Mouse (Mus musculus): ENCODE results near the gene Rap1b. TPM values are rescaled to one million over a fixed set of nuclear protein-coding genes. Genes with fewer than 3 reads are reported as not detected.

Rap1b gene
- polyA plus RNA-seq, 1 experiment: 48.8 TPM

DNA sequence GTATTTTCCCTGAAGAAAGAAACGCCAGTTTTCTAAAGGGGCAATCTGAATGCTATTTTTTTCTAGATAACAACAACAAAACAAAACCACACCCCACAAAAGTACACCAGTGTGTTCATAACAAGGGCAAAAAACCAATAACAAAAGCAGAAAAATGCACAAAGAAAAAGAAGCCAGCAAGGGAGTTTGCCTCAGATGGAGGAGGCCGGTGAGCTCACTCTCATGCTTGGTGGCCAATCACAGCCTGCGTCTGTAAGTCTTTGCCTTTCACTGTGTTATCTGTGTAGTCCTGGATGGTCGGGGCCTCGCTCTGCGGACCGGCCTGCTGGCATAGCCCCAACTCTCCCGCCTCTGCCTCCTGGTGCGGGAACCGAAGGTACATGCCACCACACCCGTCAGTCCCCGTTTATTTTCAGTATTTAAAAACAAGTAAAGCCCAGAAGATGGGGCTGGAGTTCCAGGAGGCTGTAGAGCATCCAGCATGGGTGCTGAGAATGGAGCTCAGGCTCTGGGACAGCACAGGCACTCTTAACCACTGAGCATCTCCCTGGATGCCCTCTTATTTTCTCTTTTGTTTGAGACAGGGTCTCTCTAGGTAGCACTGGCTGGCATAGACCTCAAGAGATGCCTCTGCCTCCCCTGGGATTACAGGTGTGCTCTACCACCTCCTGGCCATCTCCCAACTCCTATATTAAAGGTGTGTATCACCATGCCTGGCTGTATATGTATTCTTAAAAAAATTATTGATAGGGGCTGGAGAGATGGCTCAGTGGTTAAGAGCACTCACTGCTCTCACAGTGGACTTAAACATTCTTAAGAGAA lies 69.3 kb downstream of the Rap1b start:
- TF ChIP-seq POLR2A (IDR thresholded peaks at IDR 0.05; ENCODE audit: borderline replicate concordance, insufficient read depth, low read length) (no peak), CTCF (IDR thresholded peaks at IDR 0.05; ENCODE audit: borderline replicate concordance, insufficient read depth, low read depth, low read length) (no peak)
- WGBS: 74% methylated on average over 12 of the region's 12 CpGs
- no peak for DNase-seq
- Histone ChIP-seq H3K27ac (ENCODE audit: insufficient read depth, low read length) (no peak overlapping the region), H3K4me1 (ENCODE audit: control insufficient read depth, insufficient read depth, low read length) (no peaks in the 10 kb centered on the region), H3K4me3 (replicated peaks; ENCODE audit: insufficient read depth, low read depth, low read length) (no peak overlapping the region), H3K27me3 (ENCODE audit: control insufficient read depth, insufficient read depth, low read length) (no peaks in the 10 kb centered on the region)

DNA sequence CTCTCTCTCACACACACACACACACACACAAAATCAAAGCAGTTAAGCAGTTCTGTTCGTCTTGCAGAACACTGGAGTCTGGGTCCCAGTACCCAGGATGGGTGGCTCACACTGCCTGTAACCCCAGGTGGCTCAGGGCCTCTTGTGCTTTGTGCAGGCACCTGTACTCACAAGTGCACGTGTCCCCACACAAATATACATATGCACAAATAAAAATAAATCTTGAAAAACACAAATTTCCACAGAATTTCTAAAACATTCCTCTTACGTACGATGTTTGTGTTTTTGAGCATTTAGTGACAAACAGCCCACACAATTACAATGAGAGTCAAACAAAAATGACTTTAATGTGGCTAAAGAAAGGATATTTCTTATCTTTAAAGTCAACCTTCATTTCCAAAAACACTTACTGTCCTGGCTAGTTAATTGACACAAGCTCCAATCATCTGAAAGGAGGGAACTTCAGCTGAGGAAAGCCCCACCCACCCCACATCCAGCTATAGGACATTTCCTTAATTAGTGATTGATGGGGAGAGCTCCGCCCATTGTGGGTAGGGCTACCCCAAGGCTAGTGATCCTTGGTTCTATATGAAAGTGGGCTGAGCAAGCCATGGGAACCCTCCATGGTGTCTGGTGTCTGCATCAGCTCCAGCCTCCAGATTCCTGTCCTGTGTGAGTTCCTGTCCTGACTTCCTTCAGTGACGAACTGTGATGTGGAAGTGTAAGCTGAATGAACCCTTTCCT lies 70.3 kb downstream of the Rap1b start:
- Histone ChIP-seq H3K27ac (ENCODE audit: insufficient read depth, low read length) (no peak overlapping the region), H3K4me3 (replicated peaks; ENCODE audit: insufficient read depth, low read depth, low read length) (no peak overlapping the region), H3K4me1 (ENCODE audit: control insufficient read depth, insufficient read depth, low read length) (no peaks in the 10 kb centered on the region), H3K27me3 (ENCODE audit: control insufficient read depth, insufficient read depth, low read length) (no peaks in the 10 kb centered on the region)
- DNase-seq: no peak
- WGBS: 93% methylated on average over 6 of the region's 6 CpGs
- TF ChIP-seq POLR2A (IDR thresholded peaks at IDR 0.05; ENCODE audit: borderline replicate concordance, insufficient read depth, low read length) (no peak), CTCF (IDR thresholded peaks at IDR 0.05; ENCODE audit: borderline replicate concordance, insufficient read depth, low read depth, low read length) (no peak)

DNA sequence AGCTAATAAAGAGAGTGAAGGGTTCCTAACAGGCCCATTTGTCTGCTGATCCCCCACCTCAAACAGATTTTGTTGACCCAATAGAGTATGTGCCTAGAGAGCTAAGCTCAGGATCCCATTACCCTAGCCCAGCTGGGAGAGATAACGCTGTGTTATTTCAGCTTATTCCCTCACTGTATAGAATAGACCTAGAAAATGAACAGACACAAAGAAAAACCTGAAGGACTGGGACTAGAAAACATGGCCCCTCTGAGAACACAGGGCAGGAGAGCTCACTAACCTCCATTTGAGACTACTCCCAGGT lies 71.1 kb downstream of the Rap1b start:
- WGBS: 97% methylated on average over 1 of the region's 1 CpGs
- Histone ChIP-seq H3K4me3 (replicated peaks; ENCODE audit: insufficient read depth, low read depth, low read length) (no peak overlapping the region), H3K27ac (ENCODE audit: insufficient read depth, low read length) (no peak overlapping the region), H3K27me3 (ENCODE audit: control insufficient read depth, insufficient read depth, low read length) (no peaks in the 10 kb centered on the region), H3K4me1 (ENCODE audit: control insufficient read depth, insufficient read depth, low read length) (no peaks in the 10 kb centered on the region)
- TF ChIP-seq POLR2A (IDR thresholded peaks at IDR 0.05; ENCODE audit: borderline replicate concordance, insufficient read depth, low read length): no peak
- TF ChIP-seq CTCF (IDR thresholded peaks at IDR 0.05; ENCODE audit: borderline replicate concordance, insufficient read depth, low read depth, low read length): no peak
- DNase-seq: no peak

DNA sequence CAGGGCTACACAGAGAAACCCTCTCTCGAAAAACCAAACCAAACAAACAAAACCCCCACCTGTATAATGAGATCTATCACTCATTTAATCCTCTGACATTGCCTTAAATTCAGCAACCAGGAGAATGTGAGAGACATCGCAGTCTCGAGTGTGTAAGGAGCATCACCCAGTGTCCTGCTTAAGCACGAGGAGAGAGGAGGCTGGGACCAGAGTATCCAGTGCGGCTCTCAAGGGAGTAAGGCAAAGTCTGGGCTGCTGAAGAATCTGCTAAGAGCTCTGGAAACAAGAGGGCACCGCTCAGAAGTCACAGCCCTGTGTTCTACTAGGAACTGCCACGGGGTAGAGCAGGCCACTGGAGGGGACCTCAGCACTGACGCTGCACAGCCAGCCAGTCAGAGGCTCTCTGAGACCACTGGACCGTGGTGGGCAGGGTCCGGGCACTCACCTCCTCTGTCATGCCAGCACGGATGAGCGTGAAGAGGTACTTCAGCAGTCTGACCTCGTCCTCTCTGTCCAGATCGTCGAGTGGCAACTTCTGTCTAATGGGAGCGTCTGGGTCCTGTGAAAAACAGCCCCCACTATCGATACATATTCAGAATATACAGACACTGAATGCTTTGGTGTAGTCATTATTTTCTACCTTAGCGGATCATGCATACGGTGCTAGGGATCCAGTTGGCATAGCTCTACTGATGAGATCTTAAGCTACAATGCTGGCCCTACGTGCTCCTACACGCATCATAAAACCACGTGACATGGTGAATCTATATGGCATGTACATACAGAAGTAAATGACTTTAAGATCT lies 71.6 kb downstream of the Rap1b start:
- no peak for DNase-seq
- Histone ChIP-seq H3K4me1 (ENCODE audit: control insufficient read depth, insufficient read depth, low read length) (no peaks in the 10 kb centered on the region), H3K27me3 (ENCODE audit: control insufficient read depth, insufficient read depth, low read length) (no peaks in the 10 kb centered on the region), H3K4me3 (replicated peaks; ENCODE audit: insufficient read depth, low read depth, low read length) (no peak overlapping the region), H3K27ac (ENCODE audit: insufficient read depth, low read length) (no peak overlapping the region)
- TF ChIP-seq POLR2A (IDR thresholded peaks at IDR 0.05; ENCODE audit: borderline replicate concordance, insufficient read depth, low read length): no peak
- no peak for TF ChIP-seq CTCF (IDR thresholded peaks at IDR 0.05; ENCODE audit: borderline replicate concordance, insufficient read depth, low read depth, low read length)
- WGBS: 92% methylated on average over 22 of the region's 22 CpGs

DNA sequence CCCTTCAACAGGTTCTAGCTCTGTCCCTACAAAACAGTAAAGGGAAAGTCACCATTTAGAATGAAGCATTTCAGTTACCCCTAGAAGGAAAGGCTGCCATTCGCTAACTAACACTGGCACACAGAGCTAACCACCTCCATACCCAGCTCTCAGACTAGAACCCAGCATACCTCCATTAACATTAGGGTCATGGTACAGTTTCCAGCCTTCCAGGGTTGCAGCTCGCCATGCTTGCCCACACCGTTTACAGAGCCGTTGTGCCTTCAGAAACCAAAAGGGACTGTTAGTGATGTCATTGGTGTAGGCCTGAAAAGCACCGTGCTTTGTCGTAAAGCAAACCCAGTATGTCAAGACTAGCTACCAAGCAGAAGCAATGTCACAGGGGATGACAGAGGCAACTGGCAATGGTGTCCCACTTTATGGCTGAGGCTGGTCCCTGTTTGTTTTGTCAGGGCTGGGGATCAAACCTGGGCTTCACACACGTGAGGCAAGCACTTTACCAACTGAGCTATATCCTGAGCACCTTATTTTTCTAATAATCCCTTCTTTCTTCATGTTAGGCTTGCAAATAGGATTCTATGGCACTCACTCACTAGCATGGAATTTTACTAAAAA lies 72.6 kb downstream of the Rap1b start:
- Histone ChIP-seq H3K4me3 (replicated peaks; ENCODE audit: insufficient read depth, low read depth, low read length) (no peak overlapping the region), H3K4me1 (ENCODE audit: control insufficient read depth, insufficient read depth, low read length) (no peaks in the 10 kb centered on the region), H3K27ac (ENCODE audit: insufficient read depth, low read length) (no peak overlapping the region), H3K27me3 (ENCODE audit: control insufficient read depth, insufficient read depth, low read length) (no peaks in the 10 kb centered on the region)
- 95% methylated on average over 7 of the region's 7 CpGs for WGBS
- TF ChIP-seq CTCF (IDR thresholded peaks at IDR 0.05; ENCODE audit: borderline replicate concordance, insufficient read depth, low read depth, low read length) (no peak), POLR2A (IDR thresholded peaks at IDR 0.05; ENCODE audit: borderline replicate concordance, insufficient read depth, low read length) (no peak)
- no peak for DNase-seq

DNA sequence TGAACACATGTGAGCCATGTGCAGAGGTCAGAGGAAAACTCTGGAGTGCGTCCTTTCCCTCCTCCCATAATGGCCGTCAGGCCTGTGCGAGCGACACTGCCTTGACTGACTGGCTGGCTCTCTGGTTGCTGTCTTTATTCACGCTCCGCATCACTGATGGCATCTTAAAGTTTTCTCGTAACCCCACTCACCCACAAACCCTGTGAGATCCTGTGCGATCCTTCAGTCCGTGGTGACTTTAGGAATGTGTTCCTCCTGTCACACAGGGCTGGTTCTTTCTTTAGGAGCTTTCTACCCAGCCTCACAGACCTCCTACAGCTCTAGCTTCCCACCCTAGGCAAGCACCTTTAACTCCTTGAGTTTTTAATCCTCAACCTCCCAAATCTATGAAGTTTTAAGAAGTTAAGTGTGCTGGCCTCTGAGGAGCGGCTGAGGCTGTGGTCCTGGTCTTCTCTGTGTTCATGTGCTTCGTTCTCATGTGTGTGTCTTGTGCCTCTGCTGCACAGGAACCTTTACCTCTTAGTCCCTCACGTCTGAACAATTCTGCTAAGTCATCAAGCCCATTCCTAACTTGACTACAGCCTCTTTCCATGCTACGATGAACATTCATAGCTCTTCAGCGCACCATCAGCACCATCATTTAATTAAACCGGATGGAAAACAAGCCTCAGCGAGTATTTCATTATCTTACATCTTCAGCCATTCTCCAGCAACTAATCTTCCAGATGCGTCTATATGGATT lies 73.3 kb downstream of the Rap1b start:
- no peaks in the 10 kb centered on the region for H3K4me1 ChIP-seq (ENCODE audit: control insufficient read depth, insufficient read depth, low read length)
- WGBS: 81% methylated on average over 17 of the region's 17 CpGs
- H3K27ac ChIP-seq (ENCODE audit: insufficient read depth, low read length): no peak overlapping the region
- TF ChIP-seq POLR2A (IDR thresholded peaks at IDR 0.05; ENCODE audit: borderline replicate concordance, insufficient read depth, low read length): no peak
- no peak overlapping the region for H3K4me3 ChIP-seq (replicated peaks; ENCODE audit: insufficient read depth, low read depth, low read length)
- H3K27me3 ChIP-seq (ENCODE audit: control insufficient read depth, insufficient read depth, low read length): no peaks in the 10 kb centered on the region
- no peak for DNase-seq

DNA sequence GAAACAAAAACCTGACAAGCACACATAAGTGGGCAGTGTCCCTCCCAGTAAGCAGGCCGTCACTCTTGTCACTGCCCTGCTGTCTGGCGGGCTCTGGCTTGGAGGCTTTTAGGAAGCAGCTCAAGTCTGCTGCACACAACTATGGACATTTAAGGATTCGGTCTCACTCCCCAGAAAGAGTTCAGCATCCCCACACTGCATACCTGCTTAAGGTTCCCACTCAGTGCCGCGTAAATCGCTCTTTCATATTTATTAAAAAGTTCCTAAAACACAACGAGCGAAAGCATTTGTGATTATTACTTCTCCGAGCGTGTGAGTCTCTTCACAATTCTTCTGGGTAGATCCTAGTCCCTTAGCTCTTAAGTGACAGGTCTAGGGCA lies 74.7 kb downstream of the Rap1b start:
- no peaks in the 10 kb centered on the region for H3K27me3 ChIP-seq (ENCODE audit: control insufficient read depth, insufficient read depth, low read length)

More for the DNA sequence above, 74.7 kb downstream of the Rap1b start:
- no peak for DNase-seq
- Histone ChIP-seq H3K4me3 (replicated peaks; ENCODE audit: insufficient read depth, low read depth, low read length) (no peak overlapping the region), H3K4me1 (ENCODE audit: control insufficient read depth, insufficient read depth, low read length) (no peaks in the 10 kb centered on the region), H3K27ac (ENCODE audit: insufficient read depth, low read length) (no peak overlapping the region)
- 94% methylated on average over 10 of the region's 10 CpGs for WGBS
- no peak for TF ChIP-seq POLR2A (IDR thresholded peaks at IDR 0.05; ENCODE audit: borderline replicate concordance, insufficient read depth, low read length)
- no peak for TF ChIP-seq CTCF (IDR thresholded peaks at IDR 0.05; ENCODE audit: borderline replicate concordance, insufficient read depth, low read depth, low read length)

Data from cerebellum, adult 2 months (tissue).